Mouse (Mus musculus): ENCODE measurements around the gene Nkpd1.

Gene Nkpd1

GRCm38 (mm10) chr7:19547344-19547969, 29.8 kb downstream of the Nkpd1 start:
- peak; percentile 79 for DNase-seq

GRCm38 (mm10) chr7:19549394-19549793, 31.8 kb downstream of the Nkpd1 start:
- DNase-seq = no peak

- DNase-seq = no peak
These were observed 34.0 kb downstream of the Nkpd1 start for GRCm38 (mm10) chr7:19551634-19552033.

GRCm38 (mm10) chr7:19552443-19552842, 34.8 kb downstream of the Nkpd1 start:
- no peak for DNase-seq

- DNase-seq = no peak
These were observed 36.5 kb downstream of the Nkpd1 start for GRCm38 (mm10) chr7:19554168-19554567.

- DNase-seq = peak; percentile 92
These were observed 39.4 kb downstream of the Nkpd1 start for GRCm38 (mm10) chr7:19557086-19557485.

- DNase-seq = peak; percentile 96
These were observed 40.6 kb downstream of the Nkpd1 start for GRCm38 (mm10) chr7:19557982-19558900.

- no peak for DNase-seq
These were observed 41.3 kb downstream of the Nkpd1 start for GRCm38 (mm10) chr7:19558965-19559364.

- peak; percentile 92 for DNase-seq
These were observed 43.0 kb downstream of the Nkpd1 start for GRCm38 (mm10) chr7:19560491-19561260.

GRCm38 (mm10) chr7:19561431-19561764, 43.8 kb downstream of the Nkpd1 start:
- DNase-seq = no peak

- peak; percentile 98 for DNase-seq
These were observed 44.4 kb downstream of the Nkpd1 start for GRCm38 (mm10) chr7:19561765-19562642.

- DNase-seq = peak; percentile 96
These were observed 45.2 kb downstream of the Nkpd1 start, which contains the start of gene Ppp1r37 for GRCm38 (mm10) chr7:19562643-19563410. Ppp1r37 (minus strand) TSS chr7:19563076.

GRCm38 (mm10) chr7:19563884-19564283, 46.2 kb downstream of the Nkpd1 start:
- no peak for DNase-seq

- no peak for DNase-seq
These were observed 46.8 kb downstream of the Nkpd1 start for GRCm38 (mm10) chr7:19564455-19564854.

GRCm38 (mm10) chr7:19565803-19566202, 48.2 kb downstream of the Nkpd1 start:
- no peak for DNase-seq

- no peak for DNase-seq
These were observed 49.8 kb downstream of the Nkpd1 start for GRCm38 (mm10) chr7:19567426-19567825.

- no peak for DNase-seq
These were observed 52.0 kb downstream of the Nkpd1 start for GRCm38 (mm10) chr7:19569647-19570046.

- DNase-seq = peak; percentile 98
These were observed 55.5 kb downstream of the Nkpd1 start for GRCm38 (mm10) chr7:19572926-19573775.

- peak; percentile 91 for DNase-seq
These were observed 56.1 kb downstream of the Nkpd1 start for GRCm38 (mm10) chr7:19573776-19574140.

All from heart, adult 11 months (tissue).